Mouse (Mus musculus) small intestine, adult 2 months (tissue): ENCODE measurements around the gene Ssbp2.

Source experiments
- CTCF ChIP-seq: fragments of 200-500 bp; IDR thresholded peaks from 2 replicates; pipeline ENCODE4 v1.5.1; 2012; ENCODE audit warnings: low read depth, mild to moderate bottlenecking, control low read depth, inconsistent platforms, low read length, moderate library complexity, mixed read lengths; ENCODE audit not compliant: insufficient replicate concordance, insufficient read length; ENCODE audit errors: extremely low read depth
- POLR2A ChIP-seq: fragments of 200-500 bp; IDR thresholded peaks from 2 replicates; pipeline ENCODE4 v1.6.1; 2012; ENCODE audit warnings: low read depth, mild to moderate bottlenecking, control low read depth, inconsistent platforms, low read length, moderate library complexity

DNA sequence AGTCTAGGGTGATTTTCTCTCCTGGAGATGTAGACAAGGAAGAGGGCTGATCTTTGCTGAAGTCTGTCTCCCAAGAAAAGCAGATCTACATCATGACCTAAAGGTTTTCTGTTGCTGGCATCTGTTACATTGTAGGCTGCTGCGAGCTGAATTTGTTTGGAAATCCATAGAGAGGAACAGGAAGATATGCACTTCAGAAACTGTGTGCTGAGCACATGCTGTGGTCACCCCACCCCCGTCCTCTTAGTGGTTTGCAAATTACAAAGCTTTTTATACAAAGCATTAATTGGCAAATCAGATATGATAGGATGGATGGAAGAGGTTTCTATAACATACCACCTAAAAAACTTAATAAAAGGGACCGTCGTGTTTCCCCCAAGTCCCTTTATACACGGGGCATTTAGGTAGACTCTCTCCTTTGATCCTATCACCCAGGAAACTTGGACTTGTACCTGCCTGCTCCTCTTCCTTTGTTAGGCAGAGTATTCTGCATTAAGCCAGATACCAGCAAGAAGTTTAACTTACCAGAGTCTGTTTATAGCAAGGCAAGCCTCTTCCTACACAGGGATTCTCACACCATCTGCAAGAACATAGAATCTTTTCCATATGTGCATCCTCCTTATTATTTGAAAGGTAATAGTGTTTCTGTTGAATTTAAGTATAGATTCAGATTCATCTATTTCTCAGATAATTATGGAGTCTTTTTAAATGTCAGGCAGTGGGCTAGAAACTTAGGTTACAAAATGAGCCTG is 46.2 kb upstream of the Ssbp2 start:
- TF ChIP-seq POLR2A (no peak), CTCF (no peak)
